Mouse (Mus musculus) left cerebral cortex, adult 2 months (tissue): ENCODE measurements around the gene Npas1. TPM values are rescaled to one million over a fixed set of nuclear protein-coding genes. Genes with fewer than 3 reads are reported as not detected.

Experiments
- DNase-seq, 2 experiments: peaks; one replicate each; pipeline ENCODE4 v3.0.0; 2021 to 2022; ENCODE audit warnings: low spot score in 2 of 2, mixed read lengths in 1 of 2; ENCODE audit errors: extremely low spot score in 1 of 2
- H3K27ac ChIP-seq: fragments of 200-600 bp; 2 replicates; pipeline ENCODE4 v1.8.1; 2022
- H3K4me3 ChIP-seq: fragments of 200-600 bp; 2 replicates; pipeline ENCODE4 v1.8.1; 2022
- CTCF ChIP-seq: fragments of 200-600 bp; IDR thresholded peaks from 2 replicates; pipeline ENCODE4 v1.8.1; 2022; ENCODE audit warnings: antibody characterized with exemption, mild to moderate bottlenecking, moderate library complexity
- intact Hi-C: fragments of 180-260 bp; cut with DNase I; formaldehyde crosslinking; loops from one replicate; pipeline ENCODE4 v1.15.1; 2025
- total RNA-seq, 2 experiments: library from RNA; stranded (reverse); gene quantifications; 2 replicates each; pipeline ENCODE4 v1.2.3; 2021

The Npas1 gene
- total RNA-seq, 2 experiments from 2014 or later: 10.2 to 11.5 TPM

- no peak overlapping the region for H3K4me3 ChIP-seq
- H3K27ac ChIP-seq: no peak overlapping the region
- intact Hi-C loops: no loop called here
- no peak for DNase-seq
- TF ChIP-seq CTCF: peak; percentile 40
Observed at GRCm38 (mm10) chr7:16466565-16466964, 11.0 kb downstream of the Npas1 start.

GRCm38 (mm10) chr7:16465568-16465967, 12.0 kb downstream of the Npas1 start:
- intact Hi-C loops: loop anchor here (2.0 kb wide), 2 partner anchors 25 to 153 kb away; no protein-coding TSS in a partner anchor
- no peak for TF ChIP-seq CTCF
- Histone ChIP-seq H3K4me3 (no peak overlapping the region), H3K27ac (no peak overlapping the region)
- DNase-seq: no peak

GRCm38 (mm10) chr7:16465160-16465559, 12.4 kb downstream of the Npas1 start:
- intact Hi-C loops: loop anchor here (2.0 kb wide), 2 partner anchors 26 to 154 kb away; no protein-coding TSS in a partner anchor
- Histone ChIP-seq H3K4me3 (no peak overlapping the region), H3K27ac (no peak overlapping the region)
- DNase-seq: peak; percentile 61 to 81
- TF ChIP-seq CTCF: peak; percentile 95

- peak; percentile 96 for TF ChIP-seq CTCF
- Histone ChIP-seq H3K4me3 (no peak overlapping the region), H3K27ac (no peak overlapping the region)
- intact Hi-C loops: loop anchor here (1.0 kb wide), 1 partner anchor 67 kb away; no protein-coding TSS in a partner anchor
- peak; percentile 73 to 86 for DNase-seq
Observed at GRCm38 (mm10) chr7:16463214-16463613, 14.3 kb downstream of the Npas1 start.

- DNase-seq: no peak
- H3K27ac ChIP-seq: no peak overlapping the region
- intact Hi-C loops: no loop called here
- no peak overlapping the region for H3K4me3 ChIP-seq
- no peak for TF ChIP-seq CTCF
Observed at GRCm38 (mm10) chr7:16461705-16462104, 15.8 kb downstream of the Npas1 start.

GRCm38 (mm10) chr7:16461151-16461550, 16.4 kb downstream of the Npas1 start:
- H3K4me3 ChIP-seq: no peak overlapping the region
- TF ChIP-seq CTCF: no peak
- intact Hi-C loops: no loop called here
- H3K27ac ChIP-seq: no peak overlapping the region
- no peak for DNase-seq

GRCm38 (mm10) chr7:16460566-16460965, 17.0 kb downstream of the Npas1 start:
- TF ChIP-seq CTCF: no peak
- no peak overlapping the region for H3K27ac ChIP-seq
- DNase-seq: no peak
- intact Hi-C loops: no loop called here
- H3K4me3 ChIP-seq: no peak overlapping the region

- intact Hi-C loops: no loop called here
- no peak for TF ChIP-seq CTCF
- Histone ChIP-seq H3K27ac (no peak overlapping the region), H3K4me3 (no peak overlapping the region)
- DNase-seq: no peak
Observed at GRCm38 (mm10) chr7:16456289-16456688, 21.2 kb downstream of the Npas1 start.

GRCm38 (mm10) chr7:16455016-16455415, 22.5 kb downstream of the Npas1 start:
- no peak overlapping the region for H3K4me3 ChIP-seq
- intact Hi-C loops: no loop called here
- TF ChIP-seq CTCF: no peak
- DNase-seq: no peak
- H3K27ac ChIP-seq: no peak overlapping the region

GRCm38 (mm10) chr7:16453118-16453711, 24.3 kb downstream of the Npas1 start:
- no peak for TF ChIP-seq CTCF
- intact Hi-C loops: no loop called here

GRCm38 (mm10) chr7:16452587-16453073, 24.9 kb downstream of the Npas1 start, which contains the start of gene Tmem160:
Gene Tmem160 (plus strand): TSS chr7:16452779.
- Histone ChIP-seq H3K27ac (peak within 1 kb of the TSS; percentile 76), H3K4me3 (peak within 1 kb of the TSS; percentile 85)
- no peak for TF ChIP-seq CTCF
- peak; percentile 80 to 86 for DNase-seq
- intact Hi-C loops: no loop called here

More at GRCm38 (mm10) chr7:16453118-16453711, 24.3 kb downstream of the Npas1 start:
- DNase-seq: peak; percentile 53 to 56
- Histone ChIP-seq H3K4me3 (peak overlapping the region; percentile 85), H3K27ac (peak overlapping the region; percentile 76)

GRCm38 (mm10) chr7:16451656-16452055, 25.9 kb downstream of the Npas1 start:
- intact Hi-C loops: no loop called here
- no peak overlapping the region for H3K27ac ChIP-seq

GRCm38 (mm10) chr7:16441241-16441640, 36.3 kb downstream of the Npas1 start:
- DNase-seq: no peak
- peak; percentile 24 for TF ChIP-seq CTCF
- intact Hi-C loops: no loop called here
- Histone ChIP-seq H3K27ac (no peak overlapping the region), H3K4me3 (no peak overlapping the region)

More at GRCm38 (mm10) chr7:16451656-16452055, 25.9 kb downstream of the Npas1 start:
- no peak for DNase-seq
- no peak for TF ChIP-seq CTCF
- H3K4me3 ChIP-seq: no peak overlapping the region
